Mouse (Mus musculus) thymus, postnatal 4 days (tissue): ENCODE measurements around the gene Pdyn.

Source experiments
- DNase-seq: peaks from one replicate; pipeline ENCODE4 v3.0.0; 2021

Gene Pdyn

GRCm38 (mm10) chr2:129654233-129654950 is 45.3 kb downstream of the Pdyn start:
- DNase-seq: no peak

DNA sequence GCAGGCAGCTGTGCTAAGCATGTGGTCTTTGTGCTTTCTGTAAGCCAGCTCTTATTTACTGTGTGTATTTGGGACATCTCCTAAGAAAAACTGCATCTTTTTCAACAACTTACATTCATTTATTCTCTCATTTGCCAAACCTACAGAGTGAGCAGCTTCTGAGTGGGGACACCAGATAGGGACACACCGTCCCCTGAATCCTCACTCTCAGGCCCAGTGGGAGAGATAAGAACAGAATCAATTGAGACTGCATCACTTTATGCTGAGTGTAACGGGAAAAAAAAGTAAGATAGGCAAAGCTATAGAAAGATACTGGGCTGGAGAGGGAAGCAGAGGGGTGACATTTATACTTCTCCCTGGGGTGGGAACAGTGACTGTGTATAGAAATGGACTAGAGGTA is 46.0 kb downstream of the Pdyn start:
- no peak for DNase-seq

DNA sequence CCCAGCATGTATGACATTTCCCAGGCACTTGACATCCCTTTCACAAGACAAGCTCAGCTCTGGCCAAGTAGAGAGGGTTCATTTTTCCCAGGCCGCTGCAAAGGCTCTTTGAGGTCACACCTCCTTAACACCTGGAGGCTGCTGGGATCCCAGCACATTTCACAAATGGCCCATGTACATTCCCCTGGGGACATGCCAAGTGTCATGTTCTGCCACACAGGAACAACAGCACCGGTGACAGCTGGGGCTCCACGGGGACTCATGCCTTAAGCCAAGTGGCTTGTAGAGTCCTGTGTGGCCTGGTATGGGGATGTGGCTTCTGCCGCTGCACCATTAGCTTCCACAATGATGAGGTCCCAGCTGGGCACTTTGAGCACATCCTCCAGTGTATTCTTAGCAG is 47.0 kb downstream of the Pdyn start:
- no peak for DNase-seq
